Mouse (Mus musculus) MEL-GATA-1-ER (cell line): Measurements from ENCODE around the gene Ube2o.

ENCODE experiments used
- DNase-seq: peaks from one replicate; pipeline ENCODE4 v3.0.0-alpha.2; 2012; ENCODE audit warnings: low read depth; ENCODE audit errors: extremely low read depth

Gene Ube2o

GRCm38 (mm10) chr11:116488693-116489375, 92.4 kb downstream of the Ube2o start:
- no peak for DNase-seq

- no peak for DNase-seq
Observed at GRCm38 (mm10) chr11:116488207-116488606, 93.0 kb downstream of the Ube2o start.
